Mouse (Mus musculus) liver, embryonic 14.5 days (tissue): ENCODE measurements at regions not wholly inside any gene's neighbourhood (a gene's known extent, or its start where the extent isn't known, plus 50 kb on each side); places are given as distances from the start of the nearest gene placed in this dataset.

Experiments
- ATAC-seq: fragments of 200-750 bp; cut with Nextera tagmentation; 2 replicates; pipeline ENCODE4 v1.8.0; 2017; ENCODE audit warnings: moderate number of reproducible peaks, mild to moderate bottlenecking, moderate library complexity; ENCODE audit not compliant: insufficient read depth
- DNase-seq, 3 experiments: peaks; one replicate each; pipeline ENCODE4 v3.0.0-alpha.2; 2012 to 2013; ENCODE audit warnings: low read depth in 3 of 3, low spot score in 3 of 3
- H3K27ac ChIP-seq: fragments of 300-500 bp; sonication (generic); 2 replicates; pipeline ENCODE4 v1.5.1; 2014; ENCODE audit warnings: moderate library complexity, mild to moderate bottlenecking, control low read depth, inconsistent platforms
- H3K27me3 ChIP-seq: fragments of 300-500 bp; sonication (generic); 2 replicates; pipeline ENCODE4 v1.6.1; 2014; ENCODE audit warnings: mild to moderate bottlenecking, low read length, moderate library complexity; ENCODE audit not compliant: control insufficient read depth, insufficient read depth
- H3K36me3 ChIP-seq: fragments of 300-500 bp; sonication (generic); replicated peaks from 2 replicates; pipeline ENCODE4 v1.6.1; 2014; ENCODE audit warnings: low read depth; ENCODE audit not compliant: control insufficient read depth, insufficient read depth
- H3K4me1 ChIP-seq, 2 experiments: fragments of 200-500 bp in 1 of 2; fragments of 300-500 bp in 1 of 2; sonication (generic) in 1 of 2; replicated peaks; 2 replicates each; pipeline ENCODE4 v1.6.1; 2012 to 2014; ENCODE audit warnings: antibody characterized with exemption in 1 of 2, inconsistent platforms in 1 of 2, low read length in 1 of 2; ENCODE audit not compliant: control insufficient read depth in 2 of 2, insufficient read depth in 2 of 2
- H3K4me2 ChIP-seq: fragments of 300-500 bp; sonication (generic); 2 replicates; pipeline ENCODE4 v1.6.1; 2014; ENCODE audit warnings: low read depth, mild to moderate bottlenecking, control low read depth, moderate library complexity
- H3K4me3 ChIP-seq, 2 experiments: fragments of 200-500 bp in 1 of 2; fragments of 300-500 bp in 1 of 2; sonication (generic) in 1 of 2; 2 replicates each; pipeline ENCODE4 v1.5.1; 2012 to 2014; ENCODE audit warnings: low read depth in 2 of 2, low read length in 2 of 2, mild to moderate bottlenecking in 2 of 2, control low read depth in 1 of 2, inconsistent platforms in 1 of 2, moderate library complexity in 1 of 2; ENCODE audit not compliant: insufficient read depth in 1 of 2
- H3K9ac ChIP-seq: fragments of 300-500 bp; sonication (generic); replicated peaks from 2 replicates; pipeline ENCODE4 v1.6.1; 2014; ENCODE audit warnings: mild to moderate bottlenecking, control low read depth, moderate library complexity
- H3K9me3 ChIP-seq: fragments of 300-500 bp; sonication (generic); 2 replicates; pipeline ENCODE4 v1.6.1; 2016; ENCODE audit warnings: low read length, mixed read lengths; ENCODE audit not compliant: control insufficient read depth
- CTCF ChIP-seq: IDR thresholded peaks from 2 replicates; pipeline ENCODE4 v1.5.1; 2016; ENCODE audit warnings: antibody characterized with exemption, low read depth, control low read depth
- EP300 ChIP-seq: IDR thresholded peaks from 2 replicates; pipeline ENCODE4 v1.6.1; 2016; ENCODE audit warnings: antibody characterized with exemption, low read depth
- WGBS: fragments of 180-500 bp; shearing (Covaris S2); extraction: QIAGEN DNeasy Blood & Tissue Kit; methylation state at CpG from one replicate; pipeline ENCODE4 v1.1.7; 2014; ENCODE audit not compliant: insufficient replicate concordance; 5-methylcytosine and 5-hydroxymethylcytosine counted together

DNA sequence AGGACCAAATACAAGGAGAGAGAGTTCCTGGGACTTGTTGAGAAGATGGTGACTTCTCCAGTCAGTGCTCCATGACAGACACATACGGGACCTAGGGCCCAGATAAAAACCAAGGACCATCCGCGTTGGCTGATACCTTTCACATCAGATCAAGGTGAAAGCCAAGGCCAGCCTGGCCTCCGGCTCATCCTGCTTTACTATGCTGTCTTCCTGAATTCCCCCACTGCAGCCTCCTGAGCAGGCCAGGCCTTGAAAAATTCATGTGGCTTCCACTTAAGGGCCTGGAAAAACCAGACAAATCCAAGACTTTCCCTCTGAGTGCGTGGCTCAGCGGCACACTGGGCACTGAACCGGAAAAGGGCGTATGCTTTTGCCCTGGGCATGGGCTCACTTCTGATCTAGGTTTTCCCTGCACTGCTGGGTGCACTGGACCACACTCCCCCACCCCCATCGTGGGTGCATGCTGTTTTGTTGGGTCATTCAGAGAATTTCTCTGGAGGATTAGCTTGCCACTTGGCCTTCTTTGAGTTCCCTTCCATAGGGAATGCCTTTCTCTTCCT, 64.1 kb upstream of the Slc35c1 start:
- Histone ChIP-seq H3K4me3 (no peak overlapping the region), H3K36me3 (no peaks in the 10 kb centered on the region), H3K9me3 (no peaks in the 10 kb centered on the region), H3K27ac (no peak overlapping the region), H3K4me2 (no peak overlapping the region), H3K27me3 (no peaks in the 10 kb centered on the region), H3K9ac (no peak overlapping the region), H3K4me1 (no peaks in the 10 kb centered on the region)
- TF ChIP-seq EP300 (no peak), CTCF (no peak)
- DNase-seq (no peak), ATAC-seq (no peak)
- 72% methylated on average over 9 of the region's 9 CpGs for WGBS

- DNase-seq (no peak), ATAC-seq (no peak)
- H3K4me1 ChIP-seq = no peaks in the 10 kb centered on the region
- no peaks in the 10 kb centered on the region for H3K9me3 ChIP-seq
- no peak overlapping the region for H3K4me2 ChIP-seq
- H3K27ac ChIP-seq = no peak overlapping the region
- no peak overlapping the region for H3K4me3 ChIP-seq
- no peak overlapping the region for H3K9ac ChIP-seq
- 60% methylated on average over 13 of the region's 13 CpGs for WGBS
- no peak for TF ChIP-seq CTCF
- H3K36me3 ChIP-seq = no peaks in the 10 kb centered on the region
- H3K27me3 ChIP-seq = no peaks in the 10 kb centered on the region
Measured at GRCm38 (mm10) chr2:92523321-92523895, 63.1 kb upstream of the Slc35c1 start.

DNA sequence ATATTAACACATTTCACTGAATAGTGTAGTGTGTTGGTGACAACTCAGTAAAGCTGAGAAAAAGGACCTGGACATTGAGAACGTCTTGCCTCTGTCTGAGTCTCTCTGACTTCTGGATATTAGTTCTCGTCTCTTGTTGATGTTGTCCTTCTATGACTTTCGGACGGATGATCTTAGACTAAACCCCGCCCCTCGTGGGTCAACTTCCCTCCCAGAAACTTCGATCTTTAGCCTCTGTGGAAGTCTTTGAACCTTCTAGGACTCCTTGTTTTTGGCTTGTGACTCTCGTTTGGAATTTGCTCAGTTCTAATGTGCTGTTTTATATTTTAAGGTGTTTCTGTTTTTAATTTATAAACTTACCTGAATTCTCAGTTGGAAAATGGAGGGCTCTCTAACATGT, 61.2 kb upstream of the Slc35c1 start:
- TF ChIP-seq EP300 (no peak), CTCF (no peak)
- WGBS = 53% methylated on average over 8 of the region's 8 CpGs
- Histone ChIP-seq H3K9ac (no peak overlapping the region), H3K27ac (no peak overlapping the region), H3K4me1 (no peaks in the 10 kb centered on the region), H3K36me3 (no peaks in the 10 kb centered on the region), H3K4me2 (no peak overlapping the region), H3K4me3 (no peak overlapping the region), H3K9me3 (no peaks in the 10 kb centered on the region), H3K27me3 (no peaks in the 10 kb centered on the region)
- ATAC-seq (no peak), DNase-seq (no peak)

GRCm38 (mm10) chr2:92519396-92519795, 59.1 kb upstream of the Slc35c1 start:
- no peaks in the 10 kb centered on the region for H3K36me3 ChIP-seq
- no peaks in the 10 kb centered on the region for H3K27me3 ChIP-seq
- H3K9ac ChIP-seq = no peak overlapping the region
- H3K4me1 ChIP-seq = no peaks in the 10 kb centered on the region
- H3K4me2 ChIP-seq = no peak overlapping the region
- H3K9me3 ChIP-seq = no peaks in the 10 kb centered on the region
- DNase-seq (no peak), ATAC-seq (no peak)
- no peak overlapping the region for H3K27ac ChIP-seq
- TF ChIP-seq CTCF (no peak), EP300 (no peak)
- H3K4me3 ChIP-seq = no peak overlapping the region
- WGBS = 70% methylated on average over 8 of the region's 8 CpGs

DNA sequence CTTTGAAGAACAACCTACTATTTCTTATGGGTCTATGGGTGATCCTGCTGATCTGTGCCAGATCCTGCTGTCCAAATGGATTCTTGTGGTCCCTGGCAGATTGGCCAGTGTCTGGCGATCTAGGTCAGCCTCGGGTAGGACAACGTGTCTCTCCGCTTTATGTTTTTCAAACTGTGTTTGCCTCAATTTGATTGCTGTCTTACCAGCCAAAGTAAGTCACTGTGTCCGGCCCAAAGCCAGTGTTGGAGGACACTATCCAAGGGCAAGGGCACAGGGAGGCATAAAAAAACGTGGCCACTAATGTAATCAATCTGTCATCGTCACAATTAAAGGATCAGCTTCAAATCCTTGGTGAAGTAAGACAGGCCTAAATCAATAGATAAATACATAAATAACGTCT, 58.6 kb upstream of the Slc35c1 start:
- DNase-seq (no peak), ATAC-seq (no peak)
- 61% methylated on average over 8 of the region's 8 CpGs for WGBS
- Histone ChIP-seq H3K27me3 (no peaks in the 10 kb centered on the region), H3K27ac (no peak overlapping the region), H3K9me3 (no peaks in the 10 kb centered on the region), H3K36me3 (no peaks in the 10 kb centered on the region), H3K4me2 (no peak overlapping the region), H3K4me3 (no peak overlapping the region), H3K9ac (no peak overlapping the region), H3K4me1 (no peaks in the 10 kb centered on the region)
- TF ChIP-seq CTCF (no peak), EP300 (no peak)
